Mouse (Mus musculus): ENCODE data around the gene Ccdc39. TPM values are rescaled to one million over a fixed set of nuclear protein-coding genes. Genes with fewer than 3 reads are reported as not detected.

Gene Ccdc39
- total RNA-seq (2012; rRNA removed) = 1.2 and 3.1 TPM in 2 replicates

DNA sequence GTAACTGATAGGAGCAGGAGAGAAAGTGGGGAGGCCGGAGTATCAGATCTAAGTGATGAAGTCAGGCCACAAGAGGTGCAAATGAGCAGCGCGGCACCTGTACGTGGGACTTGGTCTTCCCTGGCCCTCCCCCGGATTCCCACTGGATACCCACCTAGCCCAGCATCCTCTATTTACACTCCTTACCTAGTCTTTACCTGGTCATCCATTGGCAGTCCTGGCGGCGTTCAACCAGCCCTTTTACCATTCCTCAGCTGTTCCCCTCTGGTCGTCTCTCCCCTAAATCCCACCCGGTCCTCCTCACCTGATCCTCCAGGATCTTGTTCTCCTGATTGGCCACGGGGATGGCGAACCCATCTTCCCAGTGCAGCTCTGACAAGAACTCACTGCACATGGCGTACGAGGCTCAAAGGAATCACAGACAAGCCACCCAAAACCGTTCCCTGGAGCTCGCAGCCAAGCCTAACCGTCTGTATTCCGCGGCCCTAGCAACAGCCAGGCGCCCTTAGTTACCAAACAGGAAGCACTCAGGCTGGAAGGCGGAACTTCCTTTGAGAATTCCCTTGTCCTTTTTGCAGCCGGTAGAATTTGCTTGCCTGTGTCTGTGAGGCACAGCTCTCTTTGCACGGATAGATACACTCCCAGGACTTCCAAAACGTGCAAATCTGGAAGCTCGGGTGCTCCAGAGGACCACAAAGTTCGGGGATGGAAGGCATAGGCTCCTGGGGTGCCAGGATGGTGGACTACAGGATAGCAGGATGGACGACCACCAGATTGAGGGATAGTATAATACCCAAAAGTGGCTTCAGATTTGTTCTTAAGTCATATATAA is at the start of gene Ccdc39:
TSS of gene Ccdc39 (minus strand) at position 510 of the 832 bp plus-strand sequence.
- no peaks in the 10 kb centered on the region for H3K36me3 ChIP-seq (ENCODE audit: control insufficient read depth, insufficient read depth, low read length, poor library complexity, severe bottlenecking)
- TF ChIP-seq HCFC1 (IDR thresholded peaks at IDR 0.05; ENCODE audit: borderline replicate concordance, insufficient read depth, low read length) (no peak), CHD2 (IDR thresholded peaks at IDR 0.05; ENCODE audit: low read depth, low read length) (no peak), ZNF384 (IDR thresholded peaks at IDR 0.05; ENCODE audit: low read depth, low read length) (no peak), MAFK (IDR thresholded peaks at IDR 0.05; ENCODE audit: insufficient read depth, low read depth, low read length) (no peak), ZC3H11A (IDR thresholded peaks at IDR 0.05; ENCODE audit: borderline replicate concordance, low read depth, low read length) (no peak)
- peak within 1 kb of the TSS; percentile 47 to 65 for H3K4me3 ChIP-seq (ENCODE audit: insufficient read depth in 1 of 2, low read depth in 1 of 2, low read length in 2 of 2, poor library complexity in 1 of 2, severe bottlenecking in 1 of 2)
- H3K9me3 ChIP-seq (ENCODE audit: control insufficient read depth, insufficient read depth, low read depth, low read length) = no peaks in the 10 kb centered on the region
- peak within 1 kb of the TSS; percentile 60; the same call in 1 of the 2 replicates for H3K9ac ChIP-seq (ENCODE audit: insufficient read depth, low read depth, low read length, poor library complexity, severe bottlenecking)
- peak; percentile 50 for DNase-seq (ENCODE audit: low read depth, low spot score)
- H3K4me1 ChIP-seq (ENCODE audit: control insufficient read depth in 2 of 2, insufficient read depth in 2 of 2, low read length in 2 of 2, poor library complexity in 1 of 2) = peaks cover 0 to 2% of the 10 kb centered on the region in 2 experiments; a peak in 1 of 4 replicates
- no peak within 1 kb of the TSS for H3K27ac ChIP-seq (ENCODE audit: insufficient read depth, low read depth, low read length, poor library complexity, severe bottlenecking)
- in situ Hi-C loops (cut with MboI; ENCODE audit: low sequenced_read_pairs in 2 of 2, unreplicated experiment in 2 of 2) = no loop called here

DNA sequence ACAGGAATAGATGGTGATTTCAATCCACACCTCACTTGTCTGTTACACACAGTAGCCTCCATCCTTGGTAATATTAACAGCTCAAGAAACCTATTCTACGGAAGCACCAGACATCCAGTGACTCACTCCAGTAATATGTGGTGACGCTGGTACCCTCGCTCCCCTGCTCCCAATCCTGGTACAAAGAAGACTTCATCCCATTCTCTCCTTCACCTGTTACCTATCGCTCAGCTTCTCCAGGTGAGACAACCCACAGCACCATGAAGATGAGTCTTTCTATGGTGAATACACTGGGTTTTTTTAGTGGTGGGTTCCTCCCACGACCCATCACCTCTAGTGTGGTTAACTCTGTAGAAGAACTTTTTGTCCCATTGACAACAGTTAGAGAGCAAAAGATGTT is 49.3 kb upstream of the Ccdc39 start:
- no peak for TF ChIP-seq HCFC1 (IDR thresholded peaks at IDR 0.05; ENCODE audit: borderline replicate concordance, insufficient read depth, low read length)
- Histone ChIP-seq H3K36me3 (ENCODE audit: control insufficient read depth, insufficient read depth, low read length, poor library complexity, severe bottlenecking) (no peaks in the 10 kb centered on the region), H3K27ac (ENCODE audit: insufficient read depth, low read depth, low read length, poor library complexity, severe bottlenecking) (no peak overlapping the region), H3K9me3 (ENCODE audit: control insufficient read depth, insufficient read depth, low read depth, low read length) (no peaks in the 10 kb centered on the region), H3K9ac (ENCODE audit: insufficient read depth, low read depth, low read length, poor library complexity, severe bottlenecking) (no peak overlapping the region), H3K4me3 (ENCODE audit: insufficient read depth in 1 of 2, low read depth in 1 of 2, low read length in 2 of 2, poor library complexity in 1 of 2, severe bottlenecking in 1 of 2) (no peak overlapping the region), H3K4me1 (ENCODE audit: control insufficient read depth in 2 of 2, insufficient read depth in 2 of 2, low read length in 2 of 2, poor library complexity in 1 of 2) (no peaks in the 10 kb centered on the region)
- in situ Hi-C loops (cut with MboI; ENCODE audit: low sequenced_read_pairs in 2 of 2, unreplicated experiment in 2 of 2) = no loop called here
- no peak for DNase-seq (ENCODE audit: low read depth, low spot score)

DNA sequence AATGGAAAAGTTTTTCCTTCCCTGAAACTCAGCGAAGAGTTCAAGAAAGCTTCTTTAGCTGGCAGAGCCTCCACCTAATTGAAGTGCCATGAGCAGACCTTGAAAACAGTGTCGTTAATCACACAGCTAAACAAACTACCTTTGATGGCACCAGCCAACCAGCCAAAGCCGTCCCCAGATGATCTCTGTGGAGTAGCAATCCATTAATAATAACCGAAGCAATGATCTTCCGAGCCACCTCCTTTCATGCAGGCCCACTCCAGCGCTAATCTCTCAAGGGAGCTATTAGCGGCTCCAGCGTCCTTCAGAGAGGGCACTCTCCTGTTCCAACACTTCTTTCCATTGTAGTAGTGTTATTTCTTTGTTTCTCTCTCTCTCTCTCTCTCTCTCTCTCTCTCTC is 43.3 kb upstream of the Ccdc39 start:
- Histone ChIP-seq H3K36me3 (ENCODE audit: control insufficient read depth, insufficient read depth, low read length, poor library complexity, severe bottlenecking) (no peaks in the 10 kb centered on the region), H3K9ac (ENCODE audit: insufficient read depth, low read depth, low read length, poor library complexity, severe bottlenecking) (no peak overlapping the region), H3K9me3 (ENCODE audit: control insufficient read depth, insufficient read depth, low read depth, low read length) (no peaks in the 10 kb centered on the region), H3K27ac (ENCODE audit: insufficient read depth, low read depth, low read length, poor library complexity, severe bottlenecking) (no peak overlapping the region), H3K4me3 (ENCODE audit: insufficient read depth in 1 of 2, low read depth in 1 of 2, low read length in 2 of 2, poor library complexity in 1 of 2, severe bottlenecking in 1 of 2) (no peak overlapping the region), H3K4me1 (ENCODE audit: control insufficient read depth in 2 of 2, insufficient read depth in 2 of 2, low read length in 2 of 2, poor library complexity in 1 of 2) (no peaks in the 10 kb centered on the region)
- in situ Hi-C loops (cut with MboI; ENCODE audit: low sequenced_read_pairs in 2 of 2, unreplicated experiment in 2 of 2) = no loop called here
- TF ChIP-seq HCFC1 (IDR thresholded peaks at IDR 0.05; ENCODE audit: borderline replicate concordance, insufficient read depth, low read length) (no peak), CHD2 (IDR thresholded peaks at IDR 0.05; ENCODE audit: low read depth, low read length) (no peak), MAFK (IDR thresholded peaks at IDR 0.05; ENCODE audit: insufficient read depth, low read depth, low read length) (no peak), ZC3H11A (IDR thresholded peaks at IDR 0.05; ENCODE audit: borderline replicate concordance, low read depth, low read length) (no peak), ZNF384 (IDR thresholded peaks at IDR 0.05; ENCODE audit: low read depth, low read length) (no peak)
- no peak for DNase-seq (ENCODE audit: low read depth, low spot score)

DNA sequence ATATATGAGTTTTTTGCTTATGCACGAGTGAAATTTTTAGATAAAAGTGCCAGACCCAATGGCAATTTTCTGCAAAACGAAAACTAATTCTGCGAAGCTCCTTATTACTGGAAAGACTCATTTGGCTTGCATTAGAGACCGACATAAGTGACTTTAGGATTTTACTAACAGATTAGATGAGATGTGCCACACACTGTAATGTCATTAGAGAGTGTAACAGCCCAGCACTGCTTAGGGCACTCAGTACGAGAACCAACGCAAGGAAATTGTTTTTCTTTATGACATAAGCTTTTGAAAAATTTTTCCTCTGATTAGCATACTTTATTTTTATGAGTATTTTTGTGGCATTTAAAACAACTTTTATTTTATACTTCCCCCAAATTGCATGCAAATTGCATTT is 39.0 kb upstream of the Ccdc39 start:
- Histone ChIP-seq H3K9me3 (ENCODE audit: control insufficient read depth, insufficient read depth, low read depth, low read length) (no peaks in the 10 kb centered on the region), H3K27ac (ENCODE audit: insufficient read depth, low read depth, low read length, poor library complexity, severe bottlenecking) (no peak overlapping the region), H3K9ac (ENCODE audit: insufficient read depth, low read depth, low read length, poor library complexity, severe bottlenecking) (no peak overlapping the region), H3K4me1 (ENCODE audit: control insufficient read depth in 2 of 2, insufficient read depth in 2 of 2, low read length in 2 of 2, poor library complexity in 1 of 2) (no peaks in the 10 kb centered on the region), H3K4me3 (ENCODE audit: insufficient read depth in 1 of 2, low read depth in 1 of 2, low read length in 2 of 2, poor library complexity in 1 of 2, severe bottlenecking in 1 of 2) (no peak overlapping the region), H3K36me3 (ENCODE audit: control insufficient read depth, insufficient read depth, low read length, poor library complexity, severe bottlenecking) (no peaks in the 10 kb centered on the region)
- in situ Hi-C loops (cut with MboI; ENCODE audit: low sequenced_read_pairs in 2 of 2, unreplicated experiment in 2 of 2) = no loop called here
- DNase-seq (ENCODE audit: low read depth, low spot score) = no peak
- no peak for TF ChIP-seq MAFK (IDR thresholded peaks at IDR 0.05; ENCODE audit: insufficient read depth, low read depth, low read length)
- TF ChIP-seq ZC3H11A (IDR thresholded peaks at IDR 0.05; ENCODE audit: borderline replicate concordance, low read depth, low read length) = no peak
- no peak for TF ChIP-seq HCFC1 (IDR thresholded peaks at IDR 0.05; ENCODE audit: borderline replicate concordance, insufficient read depth, low read length)
- TF ChIP-seq ZNF384 (IDR thresholded peaks at IDR 0.05; ENCODE audit: low read depth, low read length) = no peak
- TF ChIP-seq CHD2 (IDR thresholded peaks at IDR 0.05; ENCODE audit: low read depth, low read length) = no peak

All from ES-E14 (cell line).